Mouse (Mus musculus) stomach, embryonic 14.5 days (tissue): ENCODE measurements around the gene Gm45837. TPM values are rescaled to one million over a fixed set of nuclear protein-coding genes. Genes with fewer than 3 reads are reported as not detected.

Experiments used
- ATAC-seq: fragments of 200-750 bp; cut with Nextera tagmentation; 2 replicates; pipeline ENCODE4 v1.8.0; 2017; ENCODE audit warnings: low read depth, moderate TSS enrichment; ENCODE audit not compliant: insufficient number of reproducible peaks, insufficient read depth, low FRiP score
- H3K27ac ChIP-seq: fragments of 300-500 bp; sonication (generic); 2 replicates; pipeline ENCODE4 v1.5.1; 2014; ENCODE audit warnings: mild to moderate bottlenecking, low read length, moderate library complexity, mixed read lengths
- H3K27me3 ChIP-seq: fragments of 300-500 bp; sonication (generic); 2 replicates; pipeline ENCODE4 v1.6.1; 2014; ENCODE audit warnings: low read length, control low read depth, mixed read lengths; ENCODE audit not compliant: control insufficient read depth, insufficient read depth
- H3K36me3 ChIP-seq: fragments of 300-500 bp; sonication (generic); 2 replicates; pipeline ENCODE4 v1.6.1; 2014; ENCODE audit warnings: mild to moderate bottlenecking, control low read depth, low read length, moderate library complexity, mixed read lengths; ENCODE audit not compliant: control insufficient read depth, insufficient read depth
- H3K4me1 ChIP-seq: fragments of 300-500 bp; sonication (generic); 2 replicates; pipeline ENCODE4 v1.6.1; 2014; ENCODE audit warnings: low read length, control low read depth, mixed read lengths; ENCODE audit not compliant: control insufficient read depth, insufficient read depth
- H3K4me2 ChIP-seq: fragments of 300-500 bp; sonication (generic); replicated peaks from 2 replicates; pipeline ENCODE4 v1.6.1; 2014; ENCODE audit warnings: low read depth, low read length, control low read depth
- H3K4me3 ChIP-seq: fragments of 300-500 bp; sonication (generic); 2 replicates; pipeline ENCODE4 v1.5.1; 2014; ENCODE audit warnings: low read depth, low read length, control low read depth
- H3K9ac ChIP-seq: fragments of 300-500 bp; sonication (generic); replicated peaks from 2 replicates; pipeline ENCODE4 v1.6.1; 2014; ENCODE audit warnings: low read depth, mild to moderate bottlenecking, control low read depth, low read length, moderate library complexity, mixed read lengths
- H3K9me3 ChIP-seq: fragments of 300-500 bp; sonication (generic); 2 replicates; pipeline ENCODE4 v1.6.1; 2016; ENCODE audit warnings: low read depth, low read length, control low read depth; ENCODE audit not compliant: control insufficient read depth
- WGBS: fragments of 180-500 bp; shearing (Covaris S2); extraction: QIAGEN DNeasy Blood & Tissue Kit; methylation state at CpG from one replicate; pipeline ENCODE4 v1.1.7; 2014; 5-methylcytosine and 5-hydroxymethylcytosine counted together
- polyA plus RNA-seq: library from polyadenylated mRNA; unstranded; fragments of >200 nt; fragmentation: Nextera tagmentation; extraction: Ambion mirVana; gene quantifications from 2 replicates; pipeline ENCODE4 v1.2.1, GENCODE M21; 2014

Gm45837 gene
- polyA plus RNA-seq, 1 experiment from 2014 or later = 8.0 TPM

DNA sequence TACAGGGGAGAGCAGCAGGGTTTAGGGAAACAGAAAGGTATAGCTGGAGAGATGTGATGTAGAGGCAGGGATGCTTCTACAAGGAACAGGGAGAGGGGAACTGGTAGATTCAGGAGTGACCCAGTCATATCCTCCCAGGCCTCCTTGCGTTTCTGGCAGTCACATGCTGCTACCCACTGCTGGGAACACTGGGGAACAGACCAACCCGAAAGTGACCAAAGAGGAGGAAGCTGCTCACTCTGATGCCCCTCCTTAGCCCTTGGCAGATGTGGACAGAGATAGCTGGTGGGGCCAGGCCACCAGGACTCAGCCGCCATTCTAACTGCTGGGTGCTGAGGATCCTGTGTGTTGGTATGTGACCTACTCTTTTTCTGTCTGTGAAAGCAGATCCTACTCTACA is 26.9 kb upstream of the Gm45837 start:
- no peak for ATAC-seq
- 71% methylated on average over 3 of the region's 3 CpGs for WGBS
- no peaks in the 10 kb centered on the region for H3K9me3 ChIP-seq
- no peak overlapping the region for H3K27ac ChIP-seq
- H3K4me3 ChIP-seq = no peak overlapping the region
- peaks cover 35% of the 10 kb centered on the region for H3K4me1 ChIP-seq
- H3K9ac ChIP-seq = no peak overlapping the region
- no peak overlapping the region for H3K4me2 ChIP-seq
- H3K27me3 ChIP-seq = no peaks in the 10 kb centered on the region
- no peaks in the 10 kb centered on the region; the same call in 1 of the 2 replicates for H3K36me3 ChIP-seq

DNA sequence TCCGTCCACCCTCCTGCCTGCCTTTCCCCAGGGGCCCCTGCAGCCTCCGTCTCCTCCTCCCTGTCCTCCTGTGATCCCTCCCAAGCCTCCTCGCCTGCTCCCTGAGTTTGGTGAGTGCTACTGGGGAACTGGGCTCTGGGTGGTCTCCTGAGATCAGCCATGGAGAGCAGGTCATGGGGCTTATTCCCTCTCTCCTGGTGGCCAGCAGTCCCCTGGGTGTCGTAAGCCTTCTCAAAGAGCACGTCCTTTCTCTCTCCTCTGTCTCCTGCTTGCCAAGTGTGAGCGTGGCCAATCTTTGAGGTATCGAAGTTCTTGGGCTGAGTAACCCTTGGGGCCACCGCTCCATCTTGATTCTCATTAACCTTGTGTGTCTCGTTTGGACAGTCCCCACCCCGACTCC is 25.8 kb upstream of the Gm45837 start:
- H3K9me3 ChIP-seq = no peaks in the 10 kb centered on the region
- H3K27ac ChIP-seq = peak overlapping the region; percentile 86
- H3K4me1 ChIP-seq = peaks cover 23% of the 10 kb centered on the region
- H3K9ac ChIP-seq = no peak overlapping the region
- peak overlapping the region; percentile 22; the same call in 1 of the 2 replicates for H3K4me2 ChIP-seq
- no peak overlapping the region for H3K4me3 ChIP-seq
- 51% methylated on average over 10 of the region's 10 CpGs for WGBS
- ATAC-seq = no peak
- H3K27me3 ChIP-seq = no peaks in the 10 kb centered on the region
- peaks cover under 1% of the 10 kb centered on the region; the same call in 1 of the 2 replicates for H3K36me3 ChIP-seq

DNA sequence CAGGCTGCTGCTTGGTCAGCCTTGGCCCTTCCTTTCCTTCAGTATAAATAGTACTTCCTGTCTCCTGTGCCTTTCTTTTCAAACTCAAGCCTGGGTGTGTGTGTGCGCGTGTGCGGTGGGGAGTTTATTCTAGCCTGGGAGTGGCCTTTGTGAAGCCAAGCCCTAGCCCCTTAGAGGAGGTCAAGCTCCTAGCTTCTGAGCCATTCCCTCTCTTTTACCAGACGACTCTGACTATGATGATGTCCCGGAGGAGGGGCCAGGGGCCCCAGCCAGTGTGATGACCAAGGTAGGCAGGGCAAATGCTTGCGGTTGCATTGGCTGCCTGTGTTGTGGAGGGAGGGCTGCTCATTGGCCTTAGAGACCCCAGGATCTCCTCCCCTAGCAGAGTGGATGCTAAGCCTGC is 25.4 kb upstream of the Gm45837 start:
- Histone ChIP-seq H3K36me3 (peaks cover 4% of the 10 kb centered on the region; the same call in 1 of the 2 replicates), H3K9me3 (no peaks in the 10 kb centered on the region), H3K4me3 (no peak overlapping the region), H3K27ac (peak overlapping the region; percentile 86), H3K27me3 (no peaks in the 10 kb centered on the region), H3K9ac (no peak overlapping the region), H3K4me1 (peaks cover 22% of the 10 kb centered on the region), H3K4me2 (peak overlapping the region; percentile 34)
- 14% methylated on average over 6 of the region's 6 CpGs for WGBS
- ATAC-seq = peak; percentile 68

DNA sequence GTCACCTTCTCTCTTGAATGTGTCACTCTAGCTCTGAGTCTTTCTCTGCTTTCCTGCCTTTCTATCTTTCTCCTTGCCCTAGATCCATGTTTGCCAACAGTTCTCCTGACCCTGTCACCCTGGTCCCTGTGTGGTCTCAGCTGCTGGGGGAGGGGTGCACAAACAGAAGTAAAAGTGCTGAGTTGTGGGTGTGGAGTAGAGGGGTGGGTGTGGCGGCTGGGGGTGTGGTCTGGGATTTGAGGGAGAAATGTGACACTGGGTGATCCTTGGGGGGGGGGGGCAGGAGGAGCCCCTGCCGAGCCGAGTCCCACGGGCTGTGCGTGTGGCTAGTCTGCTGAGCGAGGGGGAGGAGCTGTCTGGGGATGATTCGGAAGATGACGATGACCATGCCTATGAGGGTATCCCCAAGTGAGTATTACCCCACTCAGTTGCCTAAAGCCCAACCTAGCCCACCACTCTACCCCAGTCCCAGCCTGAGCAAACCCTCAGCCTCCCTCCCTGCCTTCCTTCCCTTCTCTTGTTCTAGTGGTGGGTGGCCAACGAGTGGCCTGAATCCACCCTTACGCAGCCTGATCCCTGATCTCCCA is 24.7 kb upstream of the Gm45837 start:
- no peak overlapping the region for H3K4me3 ChIP-seq
- ATAC-seq = peak; percentile 31; the same call in 1 of the 2 replicates
- no peaks in the 10 kb centered on the region for H3K27me3 ChIP-seq
- peaks cover 9% of the 10 kb centered on the region; the same call in 1 of the 2 replicates for H3K36me3 ChIP-seq
- H3K4me2 ChIP-seq = peak overlapping the region; percentile 34
- no peaks in the 10 kb centered on the region for H3K9me3 ChIP-seq
- 41% methylated on average over 10 of the region's 10 CpGs for WGBS
- H3K27ac ChIP-seq = peak overlapping the region; percentile 86
- no peak overlapping the region for H3K9ac ChIP-seq
- peaks cover 28% of the 10 kb centered on the region for H3K4me1 ChIP-seq

DNA sequence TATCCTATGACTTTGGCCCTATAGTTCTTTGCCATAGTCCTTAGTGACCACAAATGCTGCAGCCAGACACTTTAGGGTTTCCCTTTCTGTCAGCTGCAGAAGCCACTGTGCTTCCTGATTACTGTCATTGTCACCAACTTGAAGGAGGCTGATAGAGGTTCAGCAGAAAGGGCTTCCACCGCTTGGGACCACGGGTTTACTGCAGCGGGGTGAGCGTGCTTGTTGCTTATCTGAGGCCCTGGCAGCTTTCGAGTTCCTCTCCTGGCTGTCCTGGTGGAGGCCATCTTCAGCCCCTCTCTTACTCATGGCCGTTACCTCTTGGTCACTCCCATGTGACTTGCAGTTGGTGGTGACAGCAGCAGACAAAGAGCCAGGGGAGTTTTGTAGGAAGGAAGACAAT is 21.4 kb upstream of the Gm45837 start:
- 83% methylated on average over 6 of the region's 6 CpGs for WGBS
- no peaks in the 10 kb centered on the region for H3K9me3 ChIP-seq
- no peak overlapping the region for H3K4me2 ChIP-seq
- H3K27me3 ChIP-seq = no peaks in the 10 kb centered on the region
- H3K4me3 ChIP-seq = no peak overlapping the region
- H3K9ac ChIP-seq = no peak overlapping the region
- no peak overlapping the region for H3K27ac ChIP-seq
- ATAC-seq = no peak
- H3K4me1 ChIP-seq = peaks cover 53% of the 10 kb centered on the region
- H3K36me3 ChIP-seq = peaks cover 9% of the 10 kb centered on the region; the same call in 1 of the 2 replicates

DNA sequence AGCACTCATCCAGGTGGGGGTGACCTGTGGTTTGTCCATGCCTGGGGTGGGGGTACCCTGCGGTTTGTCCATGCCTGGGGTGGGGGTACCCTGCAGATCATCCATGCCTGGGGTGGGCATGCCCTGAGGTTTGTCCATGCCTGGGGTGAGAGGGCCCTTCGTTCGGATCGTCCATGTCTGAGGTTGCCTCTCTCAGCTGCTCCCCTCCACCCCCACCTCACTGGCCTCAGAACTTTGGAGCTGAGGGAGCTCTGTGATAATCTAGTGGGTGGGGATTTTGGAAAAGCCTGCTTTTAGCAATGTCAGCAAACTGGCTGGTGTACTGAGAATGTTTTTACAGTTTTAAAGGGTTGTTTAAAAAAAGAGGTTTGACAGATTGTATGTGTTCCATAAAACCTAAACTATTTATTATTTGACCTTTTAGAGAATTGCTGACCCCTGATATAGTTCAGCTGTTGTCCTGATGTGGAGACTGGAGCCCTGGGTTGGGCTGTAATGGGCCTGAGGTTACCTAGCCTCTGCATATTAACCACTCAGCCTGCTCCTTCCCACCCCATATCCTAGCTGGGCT is 18.7 kb upstream of the Gm45837 start:
- no peak overlapping the region for H3K9ac ChIP-seq
- 0 out of 2 replicates have a peak overlapping the region, but pooled peaks have one; percentile 10 for H3K4me2 ChIP-seq
- peaks cover 33% of the 10 kb centered on the region for H3K4me1 ChIP-seq
- H3K27me3 ChIP-seq = no peaks in the 10 kb centered on the region
- WGBS = 40% methylated on average over 4 of the region's 4 CpGs
- no peak overlapping the region for H3K4me3 ChIP-seq
- H3K36me3 ChIP-seq = peaks cover 21% of the 10 kb centered on the region; the same call in 1 of the 2 replicates
- peak; percentile 35; the same call in 1 of the 2 replicates for ATAC-seq
- peak overlapping the region; percentile 99 for H3K27ac ChIP-seq
- no peaks in the 10 kb centered on the region for H3K9me3 ChIP-seq

DNA sequence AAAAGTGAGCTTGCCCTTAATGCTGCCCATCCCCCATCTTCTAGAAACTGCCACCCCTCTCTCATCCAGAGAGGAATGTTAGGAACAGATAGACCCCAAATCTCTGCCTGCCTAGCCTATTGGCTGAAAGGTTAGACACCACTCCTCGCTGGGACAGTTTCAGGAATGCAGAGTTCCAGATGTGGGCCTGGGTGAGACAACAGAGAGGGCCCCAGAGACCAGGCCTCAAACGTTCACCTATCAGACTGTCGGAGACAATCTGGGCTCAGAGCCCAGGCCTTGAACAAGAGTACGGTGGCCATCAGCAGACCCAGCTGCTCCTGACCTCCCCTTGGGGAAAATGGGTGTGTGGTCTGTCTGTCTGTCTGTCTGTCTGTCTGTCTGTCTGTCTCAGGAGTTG is 17.7 kb upstream of the Gm45837 start:
- Histone ChIP-seq H3K4me3 (no peak overlapping the region), H3K4me1 (peaks cover 33% of the 10 kb centered on the region), H3K27ac (peak overlapping the region; percentile 99), H3K4me2 (peak overlapping the region; percentile 15; the same call in 1 of the 2 replicates), H3K27me3 (no peaks in the 10 kb centered on the region), H3K9me3 (no peaks in the 10 kb centered on the region), H3K36me3 (peaks cover 31% of the 10 kb centered on the region), H3K9ac (no peak overlapping the region)
- no peak for ATAC-seq
- 31% methylated on average over 4 of the region's 4 CpGs for WGBS

DNA sequence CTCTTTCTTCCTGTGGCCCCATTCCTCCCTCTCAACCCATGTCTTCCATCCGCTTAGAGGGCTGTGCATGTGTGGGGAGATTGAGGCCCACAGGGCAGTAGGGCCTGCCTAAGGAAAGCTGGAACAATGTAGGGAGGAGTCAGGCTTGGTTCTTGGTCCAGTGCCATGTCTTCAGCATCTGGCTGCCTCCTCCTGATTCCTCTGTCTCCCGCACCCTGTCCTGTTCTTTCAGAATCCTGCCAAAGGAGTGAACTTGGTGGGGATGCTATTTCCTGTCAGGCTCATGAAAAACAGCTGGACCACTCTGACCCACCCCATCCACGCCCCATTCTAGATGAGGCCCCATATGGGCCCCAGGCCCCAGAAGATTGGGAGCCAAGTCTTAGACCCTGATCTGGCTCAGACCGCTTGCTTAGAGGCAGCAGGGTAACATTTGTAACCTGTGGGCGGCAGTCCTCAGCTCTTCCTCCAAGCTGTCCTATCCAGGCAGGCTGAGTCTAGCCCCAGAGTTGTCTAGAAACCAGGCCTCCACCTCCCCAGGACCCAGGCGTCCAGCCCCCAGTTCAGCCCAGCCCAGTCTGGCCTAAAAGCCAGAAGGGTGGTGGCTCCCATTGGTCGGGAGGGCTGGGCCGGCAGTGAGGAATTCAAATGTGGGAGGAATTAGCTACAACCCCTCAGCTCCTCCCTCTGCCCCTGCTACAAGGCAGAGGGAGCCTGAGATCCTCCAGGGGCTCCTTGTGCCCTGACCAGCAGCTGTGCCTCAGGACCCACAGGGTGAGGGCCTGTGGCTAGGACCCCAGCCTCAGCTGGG is 16.8 kb upstream of the Gm45837 start:
- Histone ChIP-seq H3K36me3 (peaks cover 40% of the 10 kb centered on the region), H3K27ac (peak overlapping the region; percentile 99), H3K4me3 (peak overlapping the region; percentile 41), H3K27me3 (no peaks in the 10 kb centered on the region), H3K9ac (peak overlapping the region; percentile 48), H3K4me2 (peak overlapping the region; percentile 63), H3K4me1 (peaks cover 33% of the 10 kb centered on the region), H3K9me3 (no peaks in the 10 kb centered on the region)
- peak; percentile 80 for ATAC-seq
- WGBS = 18% methylated on average over 8 of the region's 8 CpGs
